Mouse (Mus musculus): ENCODE measurements around the gene Ndufaf4.
"Not testable (repeated sequence)": the region's sequence is repeated elsewhere in the genome, so short reads cannot be mapped to it uniquely, and the experiment has no call there.

DNA sequence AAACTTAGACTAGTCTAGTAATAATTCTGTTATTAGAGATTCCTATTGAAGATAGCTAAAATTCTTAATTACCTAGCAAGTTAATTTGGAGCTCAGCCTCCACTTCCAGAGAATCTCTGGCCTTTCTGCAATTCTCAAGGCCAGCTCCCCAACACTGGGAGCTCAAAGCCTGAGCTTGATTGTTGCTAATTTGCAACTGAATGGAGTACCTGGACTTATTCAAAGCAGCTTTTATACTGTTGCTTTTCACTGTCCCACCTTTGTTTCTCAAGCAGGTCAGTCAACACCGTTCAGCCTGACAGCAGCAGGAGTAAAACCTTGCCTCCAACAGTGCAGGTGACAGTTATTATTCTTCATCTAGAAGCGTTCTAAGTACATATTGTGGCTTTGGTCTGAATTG, 5.6 kb upstream of the Ndufaf4 start:
- TF ChIP-seq NANOG (IDR thresholded peaks at IDR 0.05; ENCODE audit: borderline replicate concordance, low read length): peak; percentile 94
- TF ChIP-seq CTCF (conservative IDR thresholded peaks at IDR 0.05; ENCODE audit: low read length): not testable (repeated sequence)

Measured in E14TG2a.4 (cell line).